Mouse (Mus musculus) frontal cortex, adult (tissue): ENCODE results near the gene Pnmt.

Experiments used
- ATAC-seq: cut with Nextera tagmentation; 2 replicates; pipeline ENCODE4 v1.9.2; 2017; ENCODE audit warnings: mild to moderate bottlenecking, moderate library complexity, mixed read lengths; ENCODE audit not compliant: low TSS enrichment

Pnmt gene

GRCm38 (mm10) chr11:98383261-98384030 lies 2.8 kb upstream of the Pnmt start, which contains the start of gene Tcap:
Gene Tcap, plus strand, starts transcription at chr11:98383811.
- ATAC-seq = peak; percentile 29; the same call in 1 of the 2 replicates

- peak; percentile 22; the same call in 1 of the 2 replicates for ATAC-seq
These were observed 2.0 kb upstream of the Pnmt start for GRCm38 (mm10) chr11:98384216-98384615.

GRCm38 (mm10) chr11:98384721-98385637 lies 1.3 kb upstream of the Pnmt start:
- ATAC-seq = peak; percentile 26; the same call in 1 of the 2 replicates

GRCm38 (mm10) chr11:98386596-98386995 lies 346 bp downstream of the Pnmt start:
- ATAC-seq = no peak

GRCm38 (mm10) chr11:98387056-98387577 lies 867 bp downstream of the Pnmt start:
- ATAC-seq = no peak

GRCm38 (mm10) chr11:98388282-98388681 lies 2.0 kb downstream of the Pnmt start:
- ATAC-seq = no peak

- peak; percentile 56; the same call in 1 of the 2 replicates for ATAC-seq
These were observed 3.1 kb downstream of the Pnmt start for GRCm38 (mm10) chr11:98389221-98389780.

GRCm38 (mm10) chr11:98390141-98390540 lies 3.9 kb downstream of the Pnmt start:
- ATAC-seq = no peak

GRCm38 (mm10) chr11:98392034-98392433 lies 5.8 kb downstream of the Pnmt start:
- ATAC-seq = no peak

- ATAC-seq = no peak
These were observed 6.4 kb downstream of the Pnmt start for GRCm38 (mm10) chr11:98392645-98393044.

- ATAC-seq = no peak
These were observed 7.1 kb downstream of the Pnmt start for GRCm38 (mm10) chr11:98393317-98393716.

- no peak for ATAC-seq
These were observed 8.1 kb downstream of the Pnmt start for GRCm38 (mm10) chr11:98394301-98394700.

GRCm38 (mm10) chr11:98395041-98395440 lies 8.8 kb downstream of the Pnmt start:
- no peak for ATAC-seq

GRCm38 (mm10) chr11:98397946-98398345 lies 11.7 kb downstream of the Pnmt start:
- ATAC-seq = no peak

GRCm38 (mm10) chr11:98400161-98400726 lies 14.0 kb downstream of the Pnmt start, which contains the start of gene Pgap3:
Gene Pgap3, minus strand, starts transcription at chr11:98400490.
- peak; percentile 90 for ATAC-seq

GRCm38 (mm10) chr11:98400816-98401215 lies 14.6 kb downstream of the Pnmt start:
- no peak for ATAC-seq

- no peak for ATAC-seq
These were observed 20.4 kb downstream of the Pnmt start for GRCm38 (mm10) chr11:98406621-98407020.

- no peak for ATAC-seq
These were observed 22.6 kb downstream of the Pnmt start for GRCm38 (mm10) chr11:98408872-98409271.

- ATAC-seq = no peak
These were observed 23.1 kb downstream of the Pnmt start for GRCm38 (mm10) chr11:98409341-98409822.

GRCm38 (mm10) chr11:98412273-98412796 lies 26.1 kb downstream of the Pnmt start, which contains the start of gene Erbb2:
Gene Erbb2, plus strand, starts transcription at chr11:98412470.
- ATAC-seq = peak; percentile 41; the same call in 1 of the 2 replicates

- ATAC-seq = no peak
These were observed 26.6 kb downstream of the Pnmt start for GRCm38 (mm10) chr11:98412797-98413301.
